Mouse (Mus musculus) erythroid progenitor cell, adult 5-6 weeks (primary cell): ENCODE data around the gene Rnasek. TPM values are rescaled to one million over a fixed set of nuclear protein-coding genes. Genes with fewer than 3 reads are reported as not detected.

Source experiments
- ATAC-seq: replicated peaks from 2 replicates; pipeline ENCODE4 v1.8.0; 2016; ENCODE audit warnings: moderate number of reproducible peaks, mild to moderate bottlenecking, moderate TSS enrichment, inconsistent platforms; ENCODE audit not compliant: poor library complexity, low FRiP score, severe bottlenecking
- total RNA-seq, 2 experiments: library from RNA; stranded (forward) in 1 of 2; stranded (reverse) in 1 of 2; fragments of 150-400 nt in 1 of 2; fragments of 186-747, 209-891 nt in 1 of 2; gene quantifications; 2 replicates each; pipeline versions ENCODE4 v1.2.3 to v1.2.4; 2015 to 2017; ENCODE audit warnings: low replicate concordance in 2 of 2

The Rnasek gene
- total RNA-seq, 2 experiments from 2014 or later = 21.3 to 191 TPM

DNA sequence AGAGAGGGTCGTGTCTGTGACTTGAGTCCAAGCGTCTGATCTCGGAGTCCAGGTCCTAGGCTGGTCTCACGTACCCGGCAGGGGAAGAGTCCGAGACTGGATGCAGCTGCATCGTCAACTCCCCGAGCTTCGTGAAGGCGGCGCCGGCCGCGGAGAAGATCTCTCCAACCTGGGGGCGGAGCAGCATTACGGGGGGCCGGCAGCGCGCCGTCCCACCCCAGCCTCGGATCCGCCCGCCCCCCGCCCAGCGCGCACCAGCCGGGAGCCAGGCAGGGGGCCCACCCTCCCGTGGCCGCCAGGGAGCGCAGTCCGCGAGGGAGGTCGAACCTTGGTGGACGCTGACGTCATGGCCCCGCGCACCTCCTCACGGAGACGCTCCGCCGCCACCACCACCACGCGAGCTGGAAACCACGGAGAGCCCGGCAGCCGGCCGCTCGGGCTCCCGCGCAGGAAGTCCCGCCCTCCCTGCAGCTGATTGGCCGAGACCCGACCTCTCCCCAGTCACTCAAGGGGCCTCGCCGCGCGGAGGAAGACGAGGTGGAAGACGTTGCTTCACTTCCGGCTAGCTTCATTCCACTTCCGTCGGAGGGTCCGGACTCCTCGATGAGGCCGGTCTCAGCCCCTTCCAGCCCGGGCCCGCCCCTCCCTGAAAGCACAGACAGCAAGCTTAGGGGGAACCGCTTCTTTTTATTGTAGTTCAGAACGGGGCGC is 2.0 kb downstream of the Rnasek start, which contains the start of gene 0610010K14Rik:
TSS of gene 0610010K14Rik (minus strand) at position 458 of the 711 bp plus-strand sequence.
- peak; percentile 85 for ATAC-seq

GRCm38 (mm10) chr11:70236717-70237116 is 2.9 kb downstream of the Rnasek start:
- ATAC-seq = no peak

GRCm38 (mm10) chr11:70235254-70235900 is 4.3 kb downstream of the Rnasek start:
- no peak for ATAC-seq

- ATAC-seq = no peak
Observed at GRCm38 (mm10) chr11:70234497-70234896, 5.1 kb downstream of the Rnasek start.

DNA sequence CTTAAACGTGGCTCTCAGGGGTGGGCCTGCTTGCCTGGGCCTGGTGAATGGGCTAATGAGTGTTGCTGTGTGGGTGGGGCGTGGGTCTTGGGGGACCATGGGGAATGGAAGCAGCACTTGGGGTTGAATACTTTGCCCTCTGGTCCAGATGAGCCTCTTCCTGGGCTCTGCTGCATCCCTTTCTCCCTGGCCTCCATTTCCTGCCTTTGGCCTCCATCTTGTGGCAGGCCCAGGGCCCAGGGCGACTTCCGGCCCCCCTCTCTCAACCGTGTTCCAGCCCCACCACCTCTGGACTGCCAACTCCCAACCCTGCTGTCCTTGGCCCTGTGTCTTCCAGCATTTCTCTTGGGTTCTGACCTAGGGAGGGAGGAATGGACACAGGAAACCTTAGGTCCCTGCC is 5.6 kb downstream of the Rnasek start:
- no peak for ATAC-seq

DNA sequence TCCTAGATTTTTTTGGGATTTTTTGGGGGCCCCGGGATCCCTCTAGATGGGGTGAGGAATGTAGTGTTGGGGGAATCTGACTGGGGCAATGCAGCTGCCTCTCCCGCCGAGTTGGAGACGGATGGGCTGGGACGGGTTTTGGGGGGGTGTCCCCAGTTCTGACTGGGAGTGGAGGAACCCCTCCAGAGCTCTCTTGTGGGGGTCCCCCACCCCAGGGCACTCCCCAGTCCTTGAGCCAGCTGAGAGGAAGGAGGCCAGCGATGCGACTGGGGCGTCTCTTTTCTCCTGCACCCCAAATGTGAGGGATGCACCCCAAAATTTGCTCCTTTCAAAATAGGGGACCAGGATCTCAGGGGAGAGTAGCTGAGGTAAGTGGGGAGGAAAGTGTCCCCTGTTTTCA is 6.6 kb downstream of the Rnasek start:
- ATAC-seq = no peak

DNA sequence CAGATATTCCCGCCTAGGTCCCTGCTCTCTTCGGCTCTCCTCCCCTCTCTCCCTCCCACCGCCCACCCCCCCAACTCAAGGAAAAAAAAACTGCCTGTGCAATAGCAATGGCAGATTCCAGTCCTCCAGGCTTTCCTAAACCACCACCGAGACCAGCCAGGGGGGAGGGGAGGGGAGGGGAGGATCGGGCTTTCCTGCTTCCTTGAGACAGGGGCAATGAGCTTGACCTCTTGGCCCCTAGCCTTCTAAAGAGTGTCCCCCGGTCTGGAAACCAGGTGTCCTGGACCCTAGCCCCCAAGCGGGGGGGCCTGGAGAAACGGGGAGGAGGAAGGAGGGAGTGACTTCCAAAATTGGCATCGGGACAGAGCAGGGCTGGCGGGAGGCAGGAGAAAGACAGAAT is 7.1 kb downstream of the Rnasek start:
- ATAC-seq = no peak

- peak; percentile 83 for ATAC-seq
Observed at GRCm38 (mm10) chr11:70230239-70230727, 9.4 kb downstream of the Rnasek start.

DNA sequence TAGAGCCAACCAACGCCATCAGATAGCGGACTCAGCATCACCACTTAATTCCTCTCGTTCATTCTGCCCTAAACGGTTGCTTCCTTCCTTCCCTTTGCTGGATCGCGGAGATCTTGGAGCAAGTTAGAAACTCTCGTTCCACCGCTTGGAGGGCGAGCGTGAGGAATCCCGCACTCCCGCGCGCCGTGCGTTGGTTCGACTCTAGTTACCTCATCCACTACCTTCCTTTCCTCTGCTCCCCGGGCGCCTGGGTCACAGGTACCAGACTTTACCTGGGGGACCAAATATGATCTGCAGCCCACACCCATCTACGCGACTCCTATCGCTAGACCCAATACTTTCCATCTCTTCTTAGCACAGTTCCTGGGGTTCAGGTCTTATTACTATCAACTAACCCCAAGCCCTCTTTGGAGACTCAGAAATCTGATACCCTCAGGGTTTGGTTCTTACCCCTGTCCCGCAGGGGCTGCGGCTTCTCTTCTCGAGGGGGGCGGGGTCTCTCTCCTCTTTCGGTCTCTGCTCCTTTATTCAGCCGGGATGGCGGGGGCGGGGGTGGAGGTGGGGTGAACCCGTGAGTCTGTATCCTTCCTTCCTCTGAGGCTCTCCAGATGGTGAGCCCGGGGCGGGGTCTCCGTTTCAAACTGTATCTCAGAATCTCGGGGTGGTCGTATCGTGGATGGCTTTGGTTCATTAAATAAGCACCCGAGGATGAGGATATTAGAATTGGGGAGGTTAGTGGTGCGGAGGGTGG is 10.2 kb downstream of the Rnasek start, which contains the start of gene Bcl6b:
TSS of gene Bcl6b (minus strand) at position 539 of the 751 bp plus-strand sequence.
- ATAC-seq = peak; percentile 15

DNA sequence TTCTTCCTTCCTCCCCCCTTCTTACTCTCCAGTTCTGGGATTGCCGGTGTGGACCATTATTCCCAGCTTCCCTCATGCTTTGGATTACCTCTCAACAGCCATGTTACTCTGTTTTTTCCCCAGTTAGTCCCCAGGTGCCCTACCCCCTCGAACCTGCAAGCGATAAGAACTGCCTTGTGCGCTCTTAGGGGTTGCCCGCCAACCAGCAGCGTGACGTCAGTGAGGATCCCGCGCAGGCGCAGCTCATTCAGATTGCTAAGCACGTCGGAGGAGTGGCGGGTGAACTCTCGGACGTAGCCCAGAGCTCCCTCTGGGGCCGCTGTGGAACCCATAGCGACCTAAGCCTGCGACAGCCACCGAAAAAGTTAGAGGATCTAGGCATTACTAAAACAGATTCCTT is 10.8 kb downstream of the Rnasek start:
- ATAC-seq = peak; percentile 79

DNA sequence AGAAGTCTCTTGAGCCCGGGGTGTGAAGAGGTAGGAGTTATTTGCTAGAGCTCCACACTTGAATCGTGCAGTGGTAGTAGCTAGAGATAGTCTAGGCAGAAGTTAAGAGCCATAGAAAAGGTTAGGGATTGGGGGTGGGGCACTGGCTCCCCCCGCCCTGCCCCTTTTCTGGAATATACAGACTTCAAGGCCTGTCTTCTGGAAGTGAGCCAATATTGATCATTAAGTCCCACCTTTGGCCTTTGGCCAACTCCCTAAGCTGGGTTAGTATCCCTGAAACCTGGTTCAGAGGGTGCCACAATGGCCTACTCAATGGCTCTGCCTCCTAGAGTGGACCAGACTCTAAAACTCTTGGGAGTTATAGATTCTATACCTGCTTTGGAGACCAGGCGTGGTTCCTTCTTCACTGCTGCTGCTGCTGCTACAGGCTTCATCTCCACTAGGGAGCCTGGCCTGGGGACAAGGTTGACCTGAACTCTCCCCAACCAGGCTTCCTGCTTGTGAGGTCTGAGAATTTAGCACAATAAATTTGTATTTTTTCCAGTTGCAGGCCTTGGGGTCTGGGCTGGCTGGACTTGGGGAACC is 11.9 kb downstream of the Rnasek start:
- no peak for ATAC-seq

GRCm38 (mm10) chr11:70227126-70227525 is 12.5 kb downstream of the Rnasek start:
- ATAC-seq = no peak

GRCm38 (mm10) chr11:70226602-70226890 is 13.1 kb downstream of the Rnasek start:
- no peak for ATAC-seq

DNA sequence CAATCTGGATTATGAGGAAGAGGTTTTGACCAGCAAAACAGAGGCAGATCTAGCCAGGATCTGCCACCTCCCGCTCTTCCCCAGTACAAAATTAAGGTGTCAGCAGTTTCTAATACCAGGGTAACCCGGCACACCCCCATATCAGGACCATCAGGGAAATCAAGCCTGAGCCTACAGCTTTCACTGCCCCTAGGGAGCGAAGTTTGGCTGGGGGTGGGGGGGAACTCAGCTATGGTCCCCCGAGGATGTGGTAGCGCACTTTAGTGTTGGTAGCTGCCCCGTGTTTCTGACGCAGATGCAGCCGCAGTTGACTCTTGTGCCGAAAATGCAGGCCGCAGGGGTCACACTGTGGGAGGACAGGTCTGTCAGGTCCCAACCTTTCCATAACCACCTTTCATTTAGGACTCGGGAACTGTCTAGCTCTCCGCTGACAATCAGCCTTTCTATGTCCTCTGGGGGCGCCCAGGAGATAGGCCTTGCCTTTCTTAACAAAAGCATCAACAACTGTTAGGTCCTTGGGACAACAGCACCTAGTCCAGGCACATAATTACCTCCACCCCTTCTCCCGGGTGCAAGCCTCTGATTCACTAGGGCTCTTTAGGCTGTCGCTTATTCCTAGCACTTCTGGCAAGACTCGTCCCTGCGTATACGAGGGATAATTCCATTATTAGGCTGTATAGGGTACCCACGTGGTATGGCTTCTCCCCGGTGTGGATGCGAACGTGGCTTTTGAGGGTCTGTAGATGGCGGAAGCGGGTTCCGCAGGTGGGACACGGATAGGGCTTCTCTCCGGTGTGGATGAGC is 13.6 kb downstream of the Rnasek start:
- no peak for ATAC-seq

- ATAC-seq = no peak
Observed at GRCm38 (mm10) chr11:70223724-70224123, 15.9 kb downstream of the Rnasek start.

DNA sequence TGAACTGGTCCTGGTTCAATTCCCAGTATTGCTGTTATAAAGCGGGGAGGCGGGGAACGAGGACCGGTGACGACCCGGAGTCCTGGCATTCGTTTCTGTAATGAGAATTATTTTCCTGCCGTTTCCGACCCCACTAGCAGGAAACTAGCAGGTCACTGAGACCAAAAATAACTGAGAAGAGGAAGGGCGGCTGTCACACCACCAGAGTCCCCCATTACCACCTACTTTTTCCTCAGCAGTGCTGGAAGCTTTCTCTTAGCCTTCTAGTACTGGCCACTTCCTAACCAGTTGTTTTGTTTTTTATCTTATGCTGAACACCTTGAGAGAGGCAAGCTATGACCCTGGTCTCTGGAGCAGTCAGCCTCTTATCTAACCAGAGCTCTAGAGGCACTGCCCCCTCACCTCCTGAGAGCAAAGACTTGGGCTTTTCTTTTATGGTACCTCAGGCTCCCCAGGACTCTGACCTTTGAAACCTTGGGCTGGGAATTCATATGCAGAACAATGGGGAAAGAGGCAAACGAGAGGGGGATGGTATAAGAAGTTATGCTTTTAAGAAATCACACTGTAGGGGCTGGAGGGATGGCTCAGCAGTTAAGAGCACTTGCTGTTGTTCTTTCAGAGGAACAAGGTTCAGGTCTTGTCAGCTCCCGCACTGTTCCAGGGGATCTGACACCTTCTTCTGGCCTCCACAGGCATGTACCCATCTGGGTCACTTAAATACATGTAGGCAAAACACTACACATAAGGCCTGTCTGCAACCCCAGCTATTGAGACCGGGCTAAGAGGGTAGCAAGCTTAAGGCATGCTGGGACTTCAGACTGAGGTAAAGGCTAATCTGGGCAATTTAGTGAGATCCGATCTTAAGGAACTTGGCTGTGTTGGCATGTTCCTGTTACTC is 17.8 kb downstream of the Rnasek start:
- ATAC-seq = peak; percentile 79

- peak; percentile 74 for ATAC-seq
Observed at GRCm38 (mm10) chr11:70220731-70221602, 18.7 kb downstream of the Rnasek start, which contains the start of gene Slc16a13. Slc16a13 (minus strand) TSS chr11:70221064.

GRCm38 (mm10) chr11:70220323-70220722 is 19.3 kb downstream of the Rnasek start:
- ATAC-seq = no peak
